Mouse (Mus musculus): ENCODE data around the gene Fancc. TPM values are rescaled to one million over a fixed set of nuclear protein-coding genes. Genes with fewer than 3 reads are reported as not detected.

The Fancc gene
- polyA plus RNA-seq (2015; fragmentation: Nextera tagmentation; extraction: Ambion mirVana) = 21.8 and 24.9 TPM in 2 replicates

- H3K9me3 ChIP-seq = no peaks in the 10 kb centered on the region
- H3K4me1 ChIP-seq = peaks cover 8% of the 10 kb centered on the region
- H3K9ac ChIP-seq = no peak within 1 kb of the TSS
- peak within 1 kb of the TSS; percentile 27 for H3K4me2 ChIP-seq
- ATAC-seq (ENCODE audit: insufficient number of reproducible peaks, low FRiP score, low TSS enrichment, low read depth) = no peak
- H3K36me3 ChIP-seq = no peaks in the 10 kb centered on the region
- no peaks in the 10 kb centered on the region for H3K27me3 ChIP-seq
- no peak within 1 kb of the TSS for H3K27ac ChIP-seq
- 12% methylated on average over 23 of the region's 23 CpGs for WGBS
- H3K4me3 ChIP-seq = no peak within 1 kb of the TSS
Observed at GRCm38 (mm10) chr13:63496646-63497582, at the start of gene Fancc. Gene Fancc (minus strand): TSS chr13:63497278.

- H3K4me1 ChIP-seq = peaks cover 18% of the 10 kb centered on the region
- ATAC-seq (ENCODE audit: insufficient number of reproducible peaks, low FRiP score, low TSS enrichment, low read depth) = no peak
- no peak overlapping the region for H3K9ac ChIP-seq
- no peak overlapping the region for H3K4me3 ChIP-seq
- no peak overlapping the region for H3K27ac ChIP-seq
- H3K27me3 ChIP-seq = no peaks in the 10 kb centered on the region
- H3K9me3 ChIP-seq = no peaks in the 10 kb centered on the region
- H3K4me2 ChIP-seq = no peak overlapping the region
- 72% methylated on average over 7 of the region's 7 CpGs for WGBS
- peaks cover 54% of the 10 kb centered on the region for H3K36me3 ChIP-seq
Observed at GRCm38 (mm10) chr13:63545291-63545690, 48.2 kb upstream of the Fancc start.

GRCm38 (mm10) chr13:63544967-63545253 lies 47.8 kb upstream of the Fancc start:
- WGBS = 80% methylated on average over 5 of the region's 5 CpGs
- H3K36me3 ChIP-seq = peaks cover 56% of the 10 kb centered on the region
- H3K4me1 ChIP-seq = peaks cover 18% of the 10 kb centered on the region
- no peaks in the 10 kb centered on the region for H3K9me3 ChIP-seq
- no peak for ATAC-seq (ENCODE audit: insufficient number of reproducible peaks, low FRiP score, low TSS enrichment, low read depth)
- H3K4me3 ChIP-seq = no peak overlapping the region
- H3K9ac ChIP-seq = no peak overlapping the region
- no peak overlapping the region for H3K27ac ChIP-seq
- no peaks in the 10 kb centered on the region for H3K27me3 ChIP-seq
- no peak overlapping the region for H3K4me2 ChIP-seq

- H3K36me3 ChIP-seq = peaks cover 62% of the 10 kb centered on the region
- peaks cover 15% of the 10 kb centered on the region for H3K4me1 ChIP-seq
- no peaks in the 10 kb centered on the region for H3K9me3 ChIP-seq
- no peak overlapping the region for H3K9ac ChIP-seq
- WGBS = 70% methylated on average over 13 of the region's 13 CpGs
- ATAC-seq (ENCODE audit: insufficient number of reproducible peaks, low FRiP score, low TSS enrichment, low read depth) = no peak
- no peak overlapping the region for H3K4me2 ChIP-seq
- H3K27me3 ChIP-seq = no peaks in the 10 kb centered on the region
- H3K4me3 ChIP-seq = no peak overlapping the region
- no peak overlapping the region for H3K27ac ChIP-seq
Observed at GRCm38 (mm10) chr13:63544119-63544966, 47.3 kb upstream of the Fancc start.

GRCm38 (mm10) chr13:63543459-63543858 lies 46.4 kb upstream of the Fancc start:
- Histone ChIP-seq H3K27me3 (no peaks in the 10 kb centered on the region), H3K4me3 (no peak overlapping the region), H3K36me3 (peaks cover 71% of the 10 kb centered on the region), H3K9ac (no peak overlapping the region), H3K4me2 (no peak overlapping the region), H3K27ac (no peak overlapping the region), H3K4me1 (peaks cover 7% of the 10 kb centered on the region), H3K9me3 (no peaks in the 10 kb centered on the region)
- no peak for ATAC-seq (ENCODE audit: insufficient number of reproducible peaks, low FRiP score, low TSS enrichment, low read depth)
- WGBS = 56% methylated on average over 6 of the region's 6 CpGs

- WGBS = 57% methylated on average over 3 of the region's 3 CpGs
- Histone ChIP-seq H3K9me3 (no peaks in the 10 kb centered on the region), H3K9ac (no peak overlapping the region), H3K4me2 (no peak overlapping the region), H3K27me3 (no peaks in the 10 kb centered on the region), H3K4me3 (no peak overlapping the region), H3K27ac (no peak overlapping the region), H3K4me1 (peaks cover 3% of the 10 kb centered on the region; the same call in 1 of the 2 replicates), H3K36me3 (peaks cover 76% of the 10 kb centered on the region)
- ATAC-seq (ENCODE audit: insufficient number of reproducible peaks, low FRiP score, low TSS enrichment, low read depth) = no peak
Observed at GRCm38 (mm10) chr13:63542796-63543384, 45.8 kb upstream of the Fancc start.

GRCm38 (mm10) chr13:63541510-63541909 lies 44.4 kb upstream of the Fancc start:
- peaks cover 5% of the 10 kb centered on the region; the same call in 1 of the 2 replicates for H3K4me1 ChIP-seq
- H3K9me3 ChIP-seq = no peaks in the 10 kb centered on the region
- no peak overlapping the region for H3K4me2 ChIP-seq
- no peak overlapping the region for H3K9ac ChIP-seq
- H3K27ac ChIP-seq = no peak overlapping the region
- no peak for ATAC-seq (ENCODE audit: insufficient number of reproducible peaks, low FRiP score, low TSS enrichment, low read depth)
- H3K27me3 ChIP-seq = no peaks in the 10 kb centered on the region
- peaks cover 82% of the 10 kb centered on the region for H3K36me3 ChIP-seq
- no peak overlapping the region for H3K4me3 ChIP-seq

GRCm38 (mm10) chr13:63540584-63540983 lies 43.5 kb upstream of the Fancc start:
- no peak overlapping the region for H3K4me2 ChIP-seq
- no peak for ATAC-seq (ENCODE audit: insufficient number of reproducible peaks, low FRiP score, low TSS enrichment, low read depth)
- WGBS = 90% methylated on average over 12 of the region's 12 CpGs
- H3K4me1 ChIP-seq = peaks cover 12% of the 10 kb centered on the region; the same call in 1 of the 2 replicates
- no peaks in the 10 kb centered on the region for H3K27me3 ChIP-seq
- H3K36me3 ChIP-seq = peaks cover 91% of the 10 kb centered on the region
- H3K4me3 ChIP-seq = no peak overlapping the region
- H3K27ac ChIP-seq = no peak overlapping the region
- no peak overlapping the region for H3K9ac ChIP-seq
- H3K9me3 ChIP-seq = no peaks in the 10 kb centered on the region

GRCm38 (mm10) chr13:63534981-63535380 lies 37.9 kb upstream of the Fancc start:
- Histone ChIP-seq H3K27me3 (no peaks in the 10 kb centered on the region), H3K4me3 (no peak overlapping the region), H3K36me3 (peaks cover 97% of the 10 kb centered on the region), H3K9me3 (no peaks in the 10 kb centered on the region), H3K4me2 (no peak overlapping the region), H3K4me1 (peaks cover 19% of the 10 kb centered on the region), H3K9ac (no peak overlapping the region), H3K27ac (no peak overlapping the region)
- WGBS = 49% methylated on average over 4 of the region's 4 CpGs
- no peak for ATAC-seq (ENCODE audit: insufficient number of reproducible peaks, low FRiP score, low TSS enrichment, low read depth)

- WGBS = 84% methylated on average over 9 of the region's 9 CpGs
- ATAC-seq (ENCODE audit: insufficient number of reproducible peaks, low FRiP score, low TSS enrichment, low read depth) = no peak
- Histone ChIP-seq H3K27me3 (no peaks in the 10 kb centered on the region), H3K36me3 (peaks cover 75% of the 10 kb centered on the region), H3K9ac (no peak overlapping the region), H3K27ac (no peak overlapping the region), H3K9me3 (no peaks in the 10 kb centered on the region), H3K4me2 (no peak overlapping the region), H3K4me3 (no peak overlapping the region), H3K4me1 (peaks cover 52% of the 10 kb centered on the region)
Observed at GRCm38 (mm10) chr13:63530857-63531256, 33.8 kb upstream of the Fancc start.

GRCm38 (mm10) chr13:63530371-63530764 lies 33.3 kb upstream of the Fancc start:
- H3K36me3 ChIP-seq = peaks cover 70% of the 10 kb centered on the region

More at GRCm38 (mm10) chr13:63530371-63530764, 33.3 kb upstream of the Fancc start:
- Histone ChIP-seq H3K9ac (no peak overlapping the region), H3K27ac (no peak overlapping the region), H3K4me1 (peaks cover 53% of the 10 kb centered on the region), H3K9me3 (no peaks in the 10 kb centered on the region), H3K4me3 (no peak overlapping the region), H3K4me2 (no peak overlapping the region), H3K27me3 (no peaks in the 10 kb centered on the region)
- no peak for ATAC-seq (ENCODE audit: insufficient number of reproducible peaks, low FRiP score, low TSS enrichment, low read depth)
- WGBS = 65% methylated on average over 3 of the region's 3 CpGs
